Mouse (Mus musculus) forebrain, embryonic 10.5 days (tissue): Measurements from ENCODE around the gene Ptges3. TPM values are rescaled to one million over a fixed set of nuclear protein-coding genes. Genes with fewer than 3 reads are reported as not detected.

Experiments
- DNase-seq: peaks from one replicate; pipeline ENCODE4 v3.0.0-alpha.2; 2017; ENCODE audit warnings: low spot score; ENCODE audit errors: extremely low spot score
- H3K27ac ChIP-seq: fragments of 300-500 bp; sonication (generic); 2 replicates; pipeline ENCODE4 v1.5.1; 2016; ENCODE audit warnings: mild to moderate bottlenecking
- H3K27me3 ChIP-seq: fragments of 300-500 bp; sonication (generic); 2 replicates; pipeline ENCODE4 v1.6.1; 2016; ENCODE audit warnings: mild to moderate bottlenecking; ENCODE audit not compliant: poor library complexity, severe bottlenecking
- H3K36me3 ChIP-seq: fragments of 300-500 bp; sonication (generic); replicated peaks from 2 replicates; pipeline ENCODE4 v1.6.1; 2016; ENCODE audit warnings: mild to moderate bottlenecking, moderate library complexity
- H3K4me1 ChIP-seq: fragments of 300-500 bp; sonication (generic); 2 replicates; pipeline ENCODE4 v1.6.1; 2016
- H3K4me3 ChIP-seq: fragments of 300-500 bp; sonication (generic); 2 replicates; pipeline ENCODE4 v1.5.1; 2016; ENCODE audit warnings: mild to moderate bottlenecking, moderate library complexity
- H3K9me3 ChIP-seq: fragments of 300-500 bp; sonication (generic); 2 replicates; pipeline ENCODE4 v1.6.1; 2016; ENCODE audit warnings: mild to moderate bottlenecking, moderate library complexity
- WGBS: fragments of 180-500 bp; shearing (Covaris S2); methylation state at CpG from one replicate; pipeline ENCODE4 v1.1.7; 2016; 5-methylcytosine and 5-hydroxymethylcytosine counted together
- microRNA counts: library from miRNA; unstranded; fragments of <30 nt; microRNA quantifications from one replicate; lab custom pipeline; 2017
- microRNA-seq: library from miRNA; unstranded; fragments of <30 nt; microRNA quantifications from one replicate; pipeline ENCODE4, GENCODE M21; 2017
- polyA plus RNA-seq: library from polyadenylated mRNA; unstranded; fragments of >200 nt; fragmentation: Nextera tagmentation; extraction: Ambion mirVana; gene quantifications from 2 replicates; pipeline ENCODE4 v1.2.1, GENCODE M21; 2016

Ptges3 gene
- polyA plus RNA-seq, 1 experiment from 2014 or later: 733 TPM

GRCm38 (mm10) chr10:128097587-128097971 lies 38.8 kb downstream of the Ptges3 start:
- DNase-seq: peak; percentile 38

GRCm38 (mm10) chr10:128110103-128110761 lies 51.5 kb downstream of the Ptges3 start:
- no peak overlapping the region for H3K27ac ChIP-seq
- no peaks in the 10 kb centered on the region for H3K4me1 ChIP-seq
- DNase-seq: no peak
- H3K27me3 ChIP-seq: no peaks in the 10 kb centered on the region
- WGBS: 89% methylated on average over 4 of the region's 4 CpGs
- peaks cover 64% of the 10 kb centered on the region for H3K36me3 ChIP-seq
- H3K4me3 ChIP-seq: no peak overlapping the region
- no peaks in the 10 kb centered on the region for H3K9me3 ChIP-seq

More at GRCm38 (mm10) chr10:128097587-128097971, 38.8 kb downstream of the Ptges3 start:
- Histone ChIP-seq H3K36me3 (peaks cover 13% of the 10 kb centered on the region), H3K4me3 (peak overlapping the region; percentile 100), H3K27ac (peak overlapping the region; percentile 91), H3K4me1 (peaks cover 55% of the 10 kb centered on the region), H3K27me3 (no peaks in the 10 kb centered on the region; the same call in 1 of the 2 replicates), H3K9me3 (no peaks in the 10 kb centered on the region)
- 0% methylated on average over 13 of the region's 13 CpGs for WGBS

- DNase-seq: no peak
- H3K4me3 ChIP-seq: no peak overlapping the region
- H3K4me1 ChIP-seq: no peaks in the 10 kb centered on the region
- no peak overlapping the region for H3K27ac ChIP-seq
- peaks cover 74% of the 10 kb centered on the region for H3K36me3 ChIP-seq
- no peaks in the 10 kb centered on the region for H3K27me3 ChIP-seq
- H3K9me3 ChIP-seq: no peaks in the 10 kb centered on the region
Measured at GRCm38 (mm10) chr10:128111227-128111626, 52.5 kb downstream of the Ptges3 start.

GRCm38 (mm10) chr10:128123833-128124232 lies 65.1 kb downstream of the Ptges3 start:
- Histone ChIP-seq H3K4me3 (no peak overlapping the region), H3K9me3 (no peaks in the 10 kb centered on the region), H3K4me1 (no peaks in the 10 kb centered on the region), H3K27me3 (no peaks in the 10 kb centered on the region), H3K36me3 (peaks cover 99% of the 10 kb centered on the region), H3K27ac (no peak overlapping the region)
- WGBS: 96% methylated on average over 7 of the region's 7 CpGs
- no peak for DNase-seq

GRCm38 (mm10) chr10:128124831-128125230 lies 66.1 kb downstream of the Ptges3 start:
- H3K27me3 ChIP-seq: no peaks in the 10 kb centered on the region
- H3K27ac ChIP-seq: no peak overlapping the region
- H3K9me3 ChIP-seq: no peaks in the 10 kb centered on the region
- peaks cover 96% of the 10 kb centered on the region for H3K36me3 ChIP-seq
- no peak for DNase-seq
- 93% methylated on average over 9 of the region's 9 CpGs for WGBS
- no peaks in the 10 kb centered on the region for H3K4me1 ChIP-seq
- no peak overlapping the region for H3K4me3 ChIP-seq

- no peaks in the 10 kb centered on the region for H3K27me3 ChIP-seq
- peaks cover 95% of the 10 kb centered on the region for H3K36me3 ChIP-seq
- no peak overlapping the region for H3K27ac ChIP-seq
- DNase-seq: no peak
- no peaks in the 10 kb centered on the region for H3K9me3 ChIP-seq
- no peak overlapping the region for H3K4me3 ChIP-seq
- H3K4me1 ChIP-seq: no peaks in the 10 kb centered on the region
- 96% methylated on average over 14 of the region's 14 CpGs for WGBS
Measured at GRCm38 (mm10) chr10:128125951-128126350, 67.2 kb downstream of the Ptges3 start.

MicroRNAs within 50 kb of the gene (microRNA counts, 519-probe panel; counts per million panel counts)
- microRNA mmu-miR-677 (lab: Ali Mortazavi, UCI): 341 counts per million, percentile 65 among the panel's probes with 10 or more counts

Small RNAs within 50 kb of the gene (microRNA-seq; reads per million reads assigned to microRNA genes)
- 38.3 reads per million, percentile 38 among the genes with 10 or more reads in this experiment for gene Mir677

Other genes starting within 250 kb of the Ptges3 start
- not detected in 2 replicates for gene Rdh19, start 209.0 kb upstream of the Ptges3 start, polyA plus RNA-seq
- gene Rdh16f2, start 192.5 kb upstream of the Ptges3 start, polyA plus RNA-seq: not detected in 2 replicates
- not detected in 2 replicates for gene Rdh7, start 170.1 kb upstream of the Ptges3 start, polyA plus RNA-seq
- not detected in 2 replicates for gene Sdr9c7, start 160.4 kb upstream of the Ptges3 start, polyA plus RNA-seq
- gene Hsd17b6, start 51.3 kb upstream of the Ptges3 start, polyA plus RNA-seq: not detected in 2 replicates
- gene Prim1, start 43.8 kb upstream of the Ptges3 start, polyA plus RNA-seq: 123 TPM in 2 replicates
- 930 and 977 TPM in 2 replicates for gene Naca, start 23.4 kb upstream of the Ptges3 start, polyA plus RNA-seq
- gene Atp5b, start 24.3 kb downstream of the Ptges3 start, polyA plus RNA-seq: 2,314 and 2,329 TPM in 2 replicates
- gene Baz2a, start 32.6 kb downstream of the Ptges3 start, polyA plus RNA-seq: 13.5 and 15.2 TPM in 2 replicates
- 26.6 and 28.6 TPM in 2 replicates for gene Rbms2, start 121.3 kb downstream of the Ptges3 start, polyA plus RNA-seq
- gene Gls2, start 135.5 kb downstream of the Ptges3 start, polyA plus RNA-seq: 1.5 and 2.3 TPM in 2 replicates
- 29.9 and 32.3 TPM in 2 replicates for gene Spryd4, start 152.9 kb downstream of the Ptges3 start, polyA plus RNA-seq
- 0.55 and 0.69 TPM in 2 replicates for gene Mip, start 166.9 kb downstream of the Ptges3 start, polyA plus RNA-seq
- gene Timeless, start 173.1 kb downstream of the Ptges3 start, polyA plus RNA-seq: 108 and 112 TPM in 2 replicates
- gene Apon, start 195.1 kb downstream of the Ptges3 start, polyA plus RNA-seq: 0.81 and 1.1 TPM in 2 replicates
- gene Apof, start 209.7 kb downstream of the Ptges3 start, polyA plus RNA-seq: not detected in 2 replicates
- gene Stat2, start 211.6 kb downstream of the Ptges3 start, polyA plus RNA-seq: 10.7 and 11.2 TPM in 2 replicates
- not detected in 2 replicates for gene Il23a, start 239.8 kb downstream of the Ptges3 start, polyA plus RNA-seq
- gene Pan2, start 244.4 kb downstream of the Ptges3 start, polyA plus RNA-seq: 42.1 and 45.3 TPM in 2 replicates